Comparison of ENCODE assay signal across 8 mouse cellular contexts in the genomic region with DNA sequence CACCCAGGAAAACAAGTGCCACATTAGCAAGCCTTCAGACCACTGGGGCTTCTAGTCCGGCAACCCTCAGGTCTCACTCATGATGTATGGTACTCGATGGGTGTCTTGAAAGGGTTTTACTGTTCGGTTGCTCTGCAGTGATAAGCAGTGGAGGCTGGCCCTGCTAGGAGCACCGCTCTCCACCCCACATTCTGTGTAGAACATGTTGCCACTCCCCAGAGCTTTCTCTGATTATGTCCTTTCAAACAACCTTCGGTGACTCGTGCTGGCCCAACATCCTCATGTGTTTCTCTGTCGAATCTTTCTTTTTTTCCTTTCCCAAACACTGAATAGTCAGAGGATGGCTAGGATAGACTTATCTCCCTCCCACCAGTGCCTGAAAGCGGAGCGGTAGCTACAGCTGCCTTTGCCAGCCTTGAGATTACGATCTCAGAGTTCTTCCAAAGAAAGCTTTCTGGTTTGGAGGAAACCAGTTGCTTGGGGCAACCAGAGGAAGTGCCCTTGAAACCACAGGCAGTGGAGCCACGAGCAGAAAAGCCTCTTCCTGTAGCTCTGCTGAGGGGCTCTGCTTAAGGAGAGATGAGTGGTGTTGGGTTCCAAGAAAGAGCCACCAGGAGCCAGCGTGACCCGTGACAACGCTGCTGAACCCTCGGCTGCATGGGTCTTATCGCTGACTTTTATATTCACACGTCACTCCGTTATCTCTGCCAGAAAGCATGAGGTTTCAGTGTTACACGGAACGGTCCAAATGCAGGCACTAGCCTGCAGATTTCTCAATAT.
DNase-seq lines count a peak whose midpoint lies in the region; ATAC-seq and TF ChIP-seq lines count a peak whose summit lies in the region.

No protein-coding gene starts in this region.

- peak; percentile 31 to 43 for DNase-seq in spleen, postnatal 10 days (ENCODE audit: low spot score in 2 of 2)
- no peak for DNase-seq in spleen, postnatal 14 days (ENCODE audit: low spot score in 2 of 2)
- peak; percentile 37 for DNase-seq in c-Kit-positive CD71-negative TER-119-negative erythroid progenitor cells, embryonic 14.5 days (ENCODE audit: low read depth)
- DNase-seq in thymus, adult 2 months = peak; percentile 77
- no peak for DNase-seq in cerebellum, postnatal 14 days
- no peak for DNase-seq in layer of hippocampus, adult 9-11 months

- no peak overlapping the region for H3K9ac ChIP-seq in limb, embryonic 15.5 days
- H3K9ac ChIP-seq in hindbrain, embryonic 13.5 days = no peak overlapping the region

- TF ChIP-seq CTCF in thymus, adult 2 months (IDR thresholded peaks at IDR 0.05; ENCODE audit: borderline replicate concordance, control insufficient read depth, extremely low read depth, insufficient read depth, low read length, poor library complexity) = no peak

- peaks cover 23% of the 10 kb centered on the region for H3K4me1 ChIP-seq in limb, embryonic 15.5 days
- peaks cover 43% of the 10 kb centered on the region for H3K4me1 ChIP-seq in thymus, adult 2 months (replicated peaks; ENCODE audit: control insufficient read depth, insufficient read depth, low read length)
- H3K4me1 ChIP-seq in hindbrain, embryonic 13.5 days (replicated peaks) = peaks cover 13% of the 10 kb centered on the region

- no peaks in the 10 kb centered on the region for H3K9me3 ChIP-seq in limb, embryonic 15.5 days
- no peaks in the 10 kb centered on the region for H3K9me3 ChIP-seq in hindbrain, embryonic 13.5 days

- no peak overlapping the region for H3K4me3 ChIP-seq in limb, embryonic 15.5 days
- H3K4me3 ChIP-seq in thymus, adult 2 months (ENCODE audit: control insufficient read depth, insufficient read depth, low read length) = peak overlapping the region; percentile 12; the same call in 1 of the 2 replicates
- H3K4me3 ChIP-seq in hindbrain, embryonic 13.5 days = no peak overlapping the region

- H3K36me3 ChIP-seq in limb, embryonic 15.5 days = no peaks in the 10 kb centered on the region
- H3K36me3 ChIP-seq in thymus, adult 2 months (ENCODE audit: control insufficient read depth, insufficient read depth, low read length) = no peaks in the 10 kb centered on the region
- no peaks in the 10 kb centered on the region for H3K36me3 ChIP-seq in hindbrain, embryonic 13.5 days

- TF ChIP-seq POLR2A in thymus, adult 2 months (IDR thresholded peaks at IDR 0.05; ENCODE audit: control insufficient read depth, extremely low read depth, insufficient read depth, low read length, poor library complexity) = no peak

- whole genome bisulfite sequencing in limb, embryonic 15.5 days = 73% methylated on average over 20 of the region's 20 CpGs
- 4% methylated on average over 20 of the region's 20 CpGs for WGBS in thymus, adult 2 months
- 72% methylated on average over 20 of the region's 20 CpGs for WGBS in hindbrain, embryonic 13.5 days

- H3K27me3 ChIP-seq in limb, embryonic 15.5 days = no peaks in the 10 kb centered on the region
- no peaks in the 10 kb centered on the region for H3K27me3 ChIP-seq in thymus, adult 2 months (ENCODE audit: control insufficient read depth, insufficient read depth, low read length)
- H3K27me3 ChIP-seq in hindbrain, embryonic 13.5 days = no peaks in the 10 kb centered on the region

- no peak for ATAC-seq in limb, embryonic 15.5 days (ENCODE audit: insufficient number of reproducible peaks, low FRiP score, low TSS enrichment, low read depth)
- no peak for ATAC-seq in hindbrain, embryonic 13.5 days (ENCODE audit: low FRiP score)

- H3K27ac ChIP-seq in limb, embryonic 15.5 days = peak overlapping the region; percentile 17; the same call in 1 of the 2 replicates
- H3K27ac ChIP-seq in thymus, adult 2 months (ENCODE audit: control insufficient read depth, insufficient read depth, low read length) = peak overlapping the region; percentile 91
- H3K27ac ChIP-seq in hindbrain, embryonic 13.5 days = no peak overlapping the region

- H3K4me2 ChIP-seq in limb, embryonic 15.5 days = no peak overlapping the region
- H3K4me2 ChIP-seq in hindbrain, embryonic 13.5 days = no peak overlapping the region

Comparison
In these comparisons a context has a peak if more than half of its experiments do, and no peak if none do; other contexts are left out.
1. DNase-seq: peak in spleen, postnatal 10 days (2 of 2), c-Kit-positive CD71-negative TER-119-negative erythroid progenitor cells, embryonic 14.5 days (single experiment) and thymus, adult 2 months (single experiment); none in spleen, postnatal 14 days (0 of 2), cerebellum, postnatal 14 days (0 of 2) and layer of hippocampus, adult 9-11 months (single experiment).